Mouse (Mus musculus) bone marrow macrophage, adult 2 months (primary cell): ENCODE measurements around the gene Hoxd3. TPM values are rescaled to one million over a fixed set of nuclear protein-coding genes. Genes with fewer than 3 reads are reported as not detected.

Experiments used
- H3K27ac ChIP-seq: 2 replicates; pipeline ENCODE4 v1.5.1; 2012; ENCODE audit warnings: low read depth, low read length; ENCODE audit not compliant: insufficient read depth
- H3K4me1 ChIP-seq: 2 replicates; pipeline ENCODE4 v1.6.1; 2012; ENCODE audit warnings: low read length; ENCODE audit not compliant: control insufficient read depth, insufficient read depth
- H3K4me3 ChIP-seq: 2 replicates; pipeline ENCODE4 v1.5.1; 2012; ENCODE audit warnings: mild to moderate bottlenecking, low read length, moderate library complexity; ENCODE audit not compliant: insufficient read depth
- CTCF ChIP-seq: IDR thresholded peaks from 2 replicates; pipeline ENCODE4 v1.5.1; 2012; ENCODE audit warnings: low read depth, mild to moderate bottlenecking, low read length, moderate library complexity
- POLR2A ChIP-seq: IDR thresholded peaks from 2 replicates; pipeline ENCODE4 v1.6.1; 2012; ENCODE audit warnings: mild to moderate bottlenecking, low read depth, low read length, borderline replicate concordance
- polyA plus RNA-seq: library from polyadenylated mRNA; stranded (reverse); fragments of >200 nt; gene quantifications from 2 replicates; pipeline ENCODE4 v1.2.4, GENCODE M21; 2012; ENCODE audit not compliant: missing spikeins, insufficient read depth, insufficient read length

Hoxd3 gene
- polyA plus RNA-seq, 1 experiment, result not detected

- H3K4me3 ChIP-seq, result no peak overlapping the region
- H3K27ac ChIP-seq, result no peak overlapping the region
- TF ChIP-seq CTCF (no peak), POLR2A (no peak)
- H3K4me1 ChIP-seq, result no peaks in the 10 kb centered on the region
Observed at GRCm38 (mm10) chr2:74714881-74715280, 3.2 kb downstream of the Hoxd3 start.

GRCm38 (mm10) chr2:74715504-74716241 is 3.9 kb downstream of the Hoxd3 start:
- Histone ChIP-seq H3K4me1 (no peaks in the 10 kb centered on the region), H3K4me3 (no peak overlapping the region), H3K27ac (no peak overlapping the region)
- peak; percentile 61 for TF ChIP-seq CTCF
- TF ChIP-seq POLR2A, result no peak

DNA sequence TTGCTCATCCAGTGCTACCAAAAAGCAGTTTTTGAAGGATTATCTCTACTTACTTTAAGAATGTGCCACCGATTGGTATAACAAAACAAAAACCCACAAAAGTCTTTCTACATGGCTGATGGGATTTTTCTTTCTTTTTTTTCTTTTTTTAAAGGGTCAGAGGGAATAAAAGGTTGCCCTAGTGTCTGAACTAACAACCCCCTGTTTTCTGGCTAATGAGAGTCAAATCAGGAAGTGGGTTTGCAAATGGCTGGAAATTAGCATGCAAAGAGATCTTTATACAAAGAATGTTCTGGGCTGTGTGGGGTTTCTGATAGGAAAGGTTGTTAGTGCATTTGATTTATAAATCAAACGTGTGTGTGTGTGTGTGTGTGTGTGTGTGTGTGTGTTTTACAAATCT is 8.7 kb downstream of the Hoxd3 start:
- Histone ChIP-seq H3K4me3 (no peak overlapping the region), H3K4me1 (no peaks in the 10 kb centered on the region), H3K27ac (no peak overlapping the region)
- TF ChIP-seq CTCF, result no peak
- TF ChIP-seq POLR2A, result no peak

DNA sequence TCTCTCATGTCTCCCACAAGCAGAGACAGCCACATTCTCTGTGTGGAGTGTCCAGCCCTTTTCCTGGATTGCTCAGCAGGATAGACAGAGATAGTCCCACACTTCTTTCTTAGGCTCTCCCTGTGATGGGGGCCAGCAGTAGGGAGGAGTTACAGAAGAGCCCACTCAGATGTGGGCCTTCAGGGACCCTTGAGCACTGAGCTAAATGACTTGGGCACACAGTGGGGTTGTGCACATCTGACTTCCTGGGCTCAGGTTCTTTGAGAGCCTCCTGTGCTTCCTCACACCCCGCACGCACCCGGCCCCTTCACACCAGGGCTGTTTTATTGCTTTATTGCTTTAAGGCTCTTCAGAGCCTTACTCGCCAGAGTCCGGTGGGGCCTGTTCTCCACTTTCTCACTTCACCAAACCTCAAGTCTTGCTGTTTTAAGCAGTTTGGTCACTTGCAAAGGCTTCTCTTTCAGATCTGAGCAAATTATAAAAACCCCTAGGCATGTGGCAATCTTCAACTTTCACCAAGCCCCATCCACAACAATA is 9.3 kb downstream of the Hoxd3 start:
- no peak overlapping the region for H3K4me3 ChIP-seq
- H3K27ac ChIP-seq, result no peak overlapping the region
- TF ChIP-seq POLR2A (no peak), CTCF (no peak)
- no peaks in the 10 kb centered on the region for H3K4me1 ChIP-seq

DNA sequence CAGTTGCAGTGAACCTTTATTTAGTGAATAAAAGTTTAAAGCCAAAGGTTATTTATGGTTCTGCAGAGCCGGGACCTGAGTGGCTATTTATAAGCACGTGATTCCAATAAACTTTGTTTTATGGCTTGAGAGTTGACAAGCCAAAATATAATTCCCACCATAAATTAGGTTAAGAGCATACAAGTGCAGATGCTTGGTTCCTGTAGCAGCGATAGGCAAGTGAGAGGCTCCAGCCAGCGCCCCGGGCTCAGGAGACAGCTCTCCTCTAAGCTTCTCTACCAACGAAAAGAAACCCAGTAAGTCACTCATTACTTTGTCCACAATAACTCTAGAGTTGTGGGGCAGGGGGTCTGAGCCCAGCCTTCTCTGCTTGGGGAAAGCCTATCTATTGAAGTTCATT is 10.2 kb downstream of the Hoxd3 start:
- Histone ChIP-seq H3K27ac (no peak overlapping the region), H3K4me1 (no peaks in the 10 kb centered on the region), H3K4me3 (no peak overlapping the region)
- no peak for TF ChIP-seq CTCF
- no peak for TF ChIP-seq POLR2A

DNA sequence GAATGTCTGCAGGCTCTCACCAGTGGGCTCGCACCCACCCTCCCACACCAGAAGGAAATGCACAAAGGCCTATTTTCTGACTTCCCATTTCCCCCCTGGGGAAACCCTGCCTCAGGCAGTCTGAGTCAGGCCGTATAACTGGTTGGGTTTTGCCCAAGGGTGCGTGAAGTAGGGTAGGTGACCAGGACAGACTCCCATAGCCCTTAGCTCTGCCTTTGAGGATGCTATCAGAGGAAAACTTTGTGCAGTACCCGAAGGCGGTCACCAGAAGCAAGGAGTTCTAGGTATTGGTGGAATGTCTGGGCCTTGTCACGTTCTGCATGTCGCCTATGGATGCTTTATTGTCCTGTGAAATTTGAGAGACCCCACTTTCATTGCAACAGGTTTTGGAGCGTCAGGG is 11.2 kb downstream of the Hoxd3 start:
- Histone ChIP-seq H3K4me1 (no peaks in the 10 kb centered on the region), H3K4me3 (no peak overlapping the region), H3K27ac (no peak overlapping the region)
- TF ChIP-seq CTCF (no peak), POLR2A (no peak)

DNA sequence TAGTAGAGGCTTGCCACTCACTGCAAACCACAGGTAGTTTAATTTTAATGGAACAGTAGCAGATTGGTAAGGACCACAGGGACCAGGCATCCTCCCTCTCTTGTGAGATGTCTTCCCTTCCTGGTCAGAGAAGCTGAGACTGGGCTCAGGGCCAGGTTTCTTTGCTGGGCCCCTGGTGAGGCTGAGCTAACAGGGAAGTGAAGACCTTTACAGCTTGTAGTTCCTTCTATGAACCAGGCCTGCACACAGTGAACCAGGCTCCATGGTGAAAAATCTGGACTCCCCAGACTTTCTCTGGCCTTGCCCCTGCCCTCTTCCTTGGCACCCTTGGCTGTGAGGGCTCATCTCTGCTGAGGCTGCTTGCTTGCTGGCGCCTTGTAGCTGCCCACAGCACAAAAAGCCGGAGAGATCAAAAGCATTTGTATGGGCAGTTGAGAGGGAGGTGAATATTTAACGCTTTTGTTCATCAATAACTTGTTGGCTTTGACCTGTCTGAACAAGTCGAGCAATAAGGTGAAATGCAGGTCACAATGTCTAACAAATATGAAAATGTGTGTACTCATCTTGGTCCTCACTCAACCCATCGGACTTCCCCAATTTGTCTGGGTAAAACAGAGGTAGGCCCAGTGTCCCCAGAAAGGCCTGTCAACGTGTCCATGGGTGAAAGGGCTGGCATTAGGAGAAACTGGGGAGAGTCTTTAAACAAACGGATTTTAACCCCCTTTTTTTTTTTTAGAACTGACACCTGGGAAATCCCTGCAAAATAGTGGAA is 12.7 kb downstream of the Hoxd3 start:
- H3K27ac ChIP-seq, result no peak overlapping the region
- TF ChIP-seq POLR2A (no peak), CTCF (no peak)
- no peaks in the 10 kb centered on the region for H3K4me1 ChIP-seq
- no peak overlapping the region for H3K4me3 ChIP-seq

GRCm38 (mm10) chr2:74725171-74725570 is 13.4 kb downstream of the Hoxd3 start:
- TF ChIP-seq CTCF (no peak), POLR2A (no peak)
- Histone ChIP-seq H3K4me1 (no peaks in the 10 kb centered on the region), H3K4me3 (no peak overlapping the region), H3K27ac (no peak overlapping the region)

DNA sequence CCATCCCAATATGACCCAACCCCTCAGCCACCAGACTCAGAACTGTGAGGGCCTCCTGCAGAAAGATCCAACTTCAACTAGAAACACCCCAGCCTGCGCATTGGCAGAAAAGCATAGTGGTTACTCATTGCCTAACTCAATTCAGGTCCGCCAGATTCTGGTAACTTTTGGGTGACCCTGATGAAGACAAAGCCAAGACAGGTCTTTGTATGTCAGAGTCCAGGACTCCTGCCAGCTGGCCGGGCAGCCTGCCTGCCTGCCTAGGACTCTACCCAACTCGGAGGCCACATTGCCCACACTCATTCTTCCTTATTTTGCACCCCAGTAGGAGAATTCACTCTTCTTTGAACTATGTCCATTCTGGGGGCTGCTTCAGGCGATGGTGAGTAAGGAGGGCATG is 14.8 kb downstream of the Hoxd3 start, which contains the start of gene Gm28230:
Gene Gm28230 (plus strand): TSS at position 178 of the 400 bp plus-strand sequence.
- Histone ChIP-seq H3K4me3 (no peak within 1 kb of the TSS), H3K4me1 (no peaks in the 10 kb centered on the region), H3K27ac (no peak within 1 kb of the TSS)
- TF ChIP-seq POLR2A, result no peak
- TF ChIP-seq CTCF, result no peak

GRCm38 (mm10) chr2:74726973-74727639 is 15.4 kb downstream of the Hoxd3 start:
- TF ChIP-seq POLR2A (no peak), CTCF (no peak)
- H3K4me1 ChIP-seq, result no peaks in the 10 kb centered on the region
- no peak overlapping the region for H3K4me3 ChIP-seq
- H3K27ac ChIP-seq, result no peak overlapping the region
